Mouse (Mus musculus) liver, embryonic 14.5 days (tissue): ENCODE data around the gene Itga1.

ENCODE experiments used
- CTCF ChIP-seq: IDR thresholded peaks from 2 replicates; pipeline ENCODE4 v1.5.1; 2016; ENCODE audit warnings: antibody characterized with exemption, low read depth, control low read depth
- EP300 ChIP-seq: IDR thresholded peaks from 2 replicates; pipeline ENCODE4 v1.6.1; 2016; ENCODE audit warnings: antibody characterized with exemption, low read depth

GRCm38 (mm10) chr13:115124521-115124920 is 22.8 kb upstream of the Itga1 start:
- TF ChIP-seq EP300: no peak
- TF ChIP-seq CTCF: no peak
